Mouse (Mus musculus): Measurements from ENCODE around the gene Slc23a2.

The Slc23a2 gene

DNA sequence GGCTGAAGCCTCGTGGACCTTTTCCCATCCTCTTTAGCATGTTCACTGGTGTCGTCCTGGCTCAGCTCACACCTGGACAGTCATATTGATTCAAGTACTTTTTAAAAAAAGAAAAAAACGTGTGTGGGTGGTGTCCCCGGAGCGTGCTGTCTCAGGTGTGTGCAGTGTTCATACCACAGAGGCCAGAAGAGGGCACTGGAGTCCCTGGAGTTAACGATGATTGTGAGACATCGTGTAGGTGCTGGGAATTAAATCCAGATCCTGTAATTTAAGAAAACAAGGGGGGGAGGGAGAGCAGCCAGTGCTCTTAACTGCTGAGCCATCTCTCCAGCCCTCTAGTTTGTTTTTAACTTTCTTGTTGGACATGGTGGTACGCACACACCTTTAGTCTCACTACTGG lies 2.3 kb downstream of the Slc23a2 start:
- CTCF ChIA-PET, result interaction anchor here in 1 of 4 experiments (0.6 kb wide), 1 partner anchor 160 kb away, joined by 4 read pairs; no protein-coding TSS in a partner anchor
- POLR2A ChIA-PET, result interaction anchor here in 2 of 4 experiments (0.6 to 4.9 kb wide), 14 partner anchors 9 to 1067 kb away, joined by 3 to 29 read pairs (median 4); partner anchors contain the start of genes Cds2 (in 1 of the 2) and Pcna (in 1 of the 2)

GRCm38 (mm10) chr2:132140536-132140935 lies 4.4 kb downstream of the Slc23a2 start:
- POLR2A ChIA-PET, result interaction anchor here in 2 of 4 experiments (0.7 to 4.9 kb wide), 11 partner anchors 11 to 149 kb away, joined by 3 to 29 read pairs (median 4); no protein-coding TSS in a partner anchor
- CTCF ChIA-PET, result interaction anchor here in 3 of 4 experiments (0.6 to 1.4 kb wide), 6 partner anchors 10 to 320 kb away, joined by 3 to 5 read pairs (median 4); no protein-coding TSS in a partner anchor

DNA sequence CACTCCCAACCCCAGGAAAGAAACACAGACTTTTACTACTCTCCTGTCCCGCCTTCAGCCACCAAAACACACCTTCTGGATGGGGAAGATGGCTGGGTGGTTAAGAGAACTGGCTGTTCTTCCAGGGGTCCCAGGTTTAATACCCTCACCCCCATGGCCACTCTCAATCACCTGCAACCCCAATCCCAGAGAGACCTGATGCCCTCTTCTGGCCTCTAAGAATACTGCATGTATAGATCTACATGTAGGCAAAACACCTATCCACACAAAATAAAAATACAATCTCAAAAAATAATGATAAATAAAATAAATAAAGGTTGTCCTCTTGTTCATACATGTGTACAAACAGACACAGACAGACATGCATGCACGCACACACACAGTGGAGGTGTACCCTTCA lies 5.8 kb downstream of the Slc23a2 start:
- ChIA-PET POLR2A (interaction anchor here in 1 of 4 experiments (0.6 to 1.5 kb wide), 6 partner anchors 10 to 165 kb away, joined by 3 read pairs; no protein-coding TSS in a partner anchor), CTCF (interaction anchor here in 2 of 4 experiments (1.1 to 4.7 kb wide), 6 partner anchors 15 to 318 kb away, joined by 3 to 30 read pairs (median 4); no protein-coding TSS in a partner anchor)

DNA sequence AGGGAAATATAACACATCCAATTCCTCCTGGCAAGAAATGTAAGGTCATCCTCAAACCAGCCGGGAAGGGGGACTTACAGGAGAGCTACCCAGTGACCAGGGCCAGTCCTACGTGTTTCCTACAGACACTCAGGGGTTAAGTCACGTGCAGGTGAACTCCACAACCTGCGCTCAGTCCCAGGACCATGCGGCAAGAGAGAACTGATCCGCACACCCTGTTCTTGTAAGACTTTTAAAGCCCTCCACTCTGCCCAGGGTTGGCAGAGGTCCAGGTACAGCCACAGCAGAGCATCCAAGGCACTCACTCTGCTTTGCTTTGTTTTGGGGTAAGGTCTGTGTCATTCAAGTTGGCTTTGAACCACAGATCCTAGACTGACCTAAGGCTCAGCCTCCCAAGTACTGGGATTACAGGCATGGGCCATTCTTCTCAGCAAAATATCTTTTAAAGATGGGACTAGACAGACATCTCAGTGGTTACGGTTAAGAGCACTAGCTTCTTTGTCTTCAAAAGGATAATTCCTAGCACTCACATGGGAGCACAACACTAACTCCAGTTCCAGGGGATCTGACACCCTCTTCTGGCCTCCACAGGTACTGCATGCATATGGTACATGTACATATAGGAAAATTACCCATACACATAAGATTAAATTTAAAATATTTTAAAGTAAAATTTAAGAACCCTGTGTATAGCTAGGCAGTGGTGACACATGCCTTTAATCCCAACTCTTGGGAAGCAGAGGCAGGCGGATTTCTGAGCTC lies 8.9 kb downstream of the Slc23a2 start:
- CTCF ChIA-PET, result interaction anchor here (0.6 to 4.7 kb wide), 34 partner anchors 10 to 432 kb away, joined by 3 to 30 read pairs (median 4); no protein-coding TSS in a partner anchor
- POLR2A ChIA-PET, result interaction anchor here in 3 of 4 experiments (0.6 to 3.3 kb wide), 26 partner anchors 7 to 591 kb away, joined by 3 to 16 read pairs (median 4); partner anchors contain the start of gene Pcna (in 2 of the 3)

DNA sequence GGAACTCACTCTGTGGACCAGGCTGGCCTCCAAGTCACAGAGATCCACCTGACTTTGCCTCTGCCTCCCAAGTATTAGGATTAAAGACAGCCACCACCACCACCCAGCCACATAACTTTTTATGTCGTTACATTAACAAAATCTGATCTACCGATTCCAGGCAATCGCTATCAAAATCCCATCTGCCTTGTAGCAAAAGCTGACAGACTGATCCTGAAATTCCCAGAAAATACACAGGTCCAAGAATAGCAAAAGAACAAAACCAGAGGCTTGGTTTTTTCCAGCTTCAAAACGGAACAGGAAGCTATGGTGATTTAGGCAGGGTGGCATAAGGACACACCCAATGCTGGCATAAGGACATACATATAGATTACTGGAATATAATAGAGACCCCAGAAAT lies 10.2 kb downstream of the Slc23a2 start:
- POLR2A ChIA-PET, result interaction anchor here in 3 of 4 experiments (0.7 to 3.3 kb wide), 19 partner anchors 9 to 309 kb away, joined by 3 to 16 read pairs (median 4); partner anchors contain the start of genes Cds2 (in 1 of the 3) and Pcna (in 1 of the 3)
- CTCF ChIA-PET, result interaction anchor here in 3 of 4 experiments (0.6 to 4.7 kb wide), 7 partner anchors 24 to 356 kb away, joined by 3 to 30 read pairs (median 6); no protein-coding TSS in a partner anchor

DNA sequence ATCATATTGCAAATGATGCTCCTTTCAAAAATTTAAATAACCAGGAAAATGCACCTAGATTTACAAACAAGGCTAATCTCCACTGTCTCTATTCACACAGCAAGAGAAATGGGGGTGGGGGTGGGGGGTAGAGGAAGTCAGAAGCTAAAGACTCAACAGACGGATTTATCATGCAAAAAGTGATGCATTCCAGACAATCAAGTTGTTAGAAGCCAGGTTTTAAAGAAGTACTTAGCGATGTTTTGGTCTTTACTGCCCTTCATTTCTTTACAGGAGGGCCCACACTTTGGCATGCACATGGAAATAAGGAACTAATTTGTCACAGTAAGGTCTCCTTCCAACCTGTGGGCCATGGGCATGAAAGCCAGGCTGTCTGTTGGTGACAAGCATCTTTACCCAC lies 11.5 kb downstream of the Slc23a2 start:
- CTCF ChIA-PET, result interaction anchor here in 2 of 4 experiments (0.7 to 0.8 kb wide), 2 partner anchors 54 to 224 kb away, joined by 3 to 7 read pairs; partner anchors contain the start of genes Prn (in 1 of the 2) and Prnp (in 1 of the 2)
- POLR2A ChIA-PET, result interaction anchor here in 3 of 4 experiments (0.5 to 3.3 kb wide), 17 partner anchors 9 to 1886 kb away, joined by 3 to 16 read pairs (median 3); partner anchors contain the start of genes Pcna (in 1 of the 3), Prnp (in 1 of the 3) and Rassf2 (in 1 of the 3)

DNA sequence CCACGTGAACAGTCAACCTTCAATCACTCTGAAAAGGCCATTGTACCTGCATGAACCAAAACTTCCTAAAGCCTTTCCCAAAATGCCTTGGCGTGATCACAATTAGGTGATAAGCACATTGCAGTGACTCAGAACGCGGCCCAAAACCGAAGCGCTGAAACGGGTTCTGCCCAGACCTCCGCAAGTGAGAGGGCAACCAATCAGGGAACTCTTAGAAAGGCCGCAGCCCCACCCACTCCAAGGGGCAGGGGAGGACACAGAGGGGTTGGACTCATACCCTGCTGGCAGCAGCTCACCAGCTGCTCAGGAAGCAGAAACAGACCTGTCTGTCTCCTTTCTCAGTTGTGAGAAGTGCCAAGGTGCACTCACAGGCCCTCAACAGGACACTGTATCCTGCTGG lies 13.6 kb downstream of the Slc23a2 start:
- CTCF ChIA-PET, result interaction anchor here in 1 of 4 experiments (0.5 kb wide), 1 partner anchor 96 kb away, joined by 3 read pairs; no protein-coding TSS in a partner anchor
- POLR2A ChIA-PET, result interaction anchor here in 1 of 4 experiments (1.8 kb wide), 1 partner anchor 23 kb away, joined by 4 read pairs; no protein-coding TSS in a partner anchor

GRCm38 (mm10) chr2:132129980-132130379 lies 14.9 kb downstream of the Slc23a2 start:
- CTCF ChIA-PET, result interaction anchor here in 3 of 4 experiments (0.6 to 1.3 kb wide), 4 partner anchors 10 to 191 kb away, joined by 3 read pairs; no protein-coding TSS in a partner anchor
- POLR2A ChIA-PET, result interaction anchor here in 2 of 4 experiments (0.9 to 1.8 kb wide), 8 partner anchors 9 to 123 kb away, joined by 3 to 6 read pairs (median 4); partner anchors contain the start of genes Pcna (in 1 of the 2) and Slc23a2 (in 1 of the 2)

DNA sequence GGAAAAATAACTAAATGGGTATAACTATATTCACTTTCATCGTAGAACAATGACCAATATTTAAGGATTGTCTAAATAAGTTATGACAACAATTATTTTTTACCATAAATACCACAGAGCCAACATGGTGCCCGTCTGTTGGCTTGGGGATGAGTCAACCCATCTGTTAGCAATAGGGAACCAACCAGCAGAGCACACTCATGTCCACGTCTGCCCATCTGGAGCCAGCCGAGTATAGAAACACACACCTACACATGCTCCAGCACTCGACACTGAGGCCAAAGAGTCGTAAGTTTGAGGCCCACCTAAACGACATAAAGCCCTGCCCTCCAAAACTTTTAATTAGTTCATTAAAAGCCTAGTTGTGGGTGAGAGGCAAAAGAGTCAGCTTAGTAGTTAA lies 15.7 kb downstream of the Slc23a2 start:
- CTCF ChIA-PET, result interaction anchor here in 1 of 4 experiments (0.6 kb wide), 1 partner anchor 13 kb away, joined by 3 read pairs; no protein-coding TSS in a partner anchor
- POLR2A ChIA-PET, result interaction anchor here in 2 of 4 experiments (0.7 to 1.2 kb wide), 3 partner anchors 9 to 106 kb away, joined by 3 to 5 read pairs (median 4); no protein-coding TSS in a partner anchor

DNA sequence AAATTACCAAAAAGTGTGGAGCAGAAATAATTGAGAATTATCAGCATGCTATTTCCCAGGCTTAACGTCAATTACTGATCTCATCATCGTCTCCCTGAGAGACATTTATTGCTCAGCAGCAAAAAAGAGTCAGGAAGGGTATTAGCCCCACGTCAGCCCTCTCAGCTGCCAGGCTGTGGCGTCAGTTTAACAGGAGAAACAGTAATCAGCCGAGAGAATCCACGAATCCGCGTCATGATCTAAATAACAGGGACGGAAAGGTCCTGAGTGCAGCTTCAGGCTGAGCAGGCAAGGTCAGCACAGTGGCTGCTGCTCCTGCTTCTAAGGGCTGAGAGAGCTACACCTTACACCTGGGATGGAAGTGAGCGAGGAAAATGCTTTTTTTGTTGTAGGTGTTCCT lies 17.0 kb downstream of the Slc23a2 start:
- CTCF ChIA-PET, result interaction anchor here in 1 of 4 experiments (0.6 kb wide), 1 partner anchor 140 kb away, joined by 3 read pairs; no protein-coding TSS in a partner anchor
- POLR2A ChIA-PET, result interaction anchor here in 1 of 4 experiments (0.6 to 1.6 kb wide), 4 partner anchors 11 to 469 kb away, joined by 3 to 7 read pairs (median 4); no protein-coding TSS in a partner anchor

DNA sequence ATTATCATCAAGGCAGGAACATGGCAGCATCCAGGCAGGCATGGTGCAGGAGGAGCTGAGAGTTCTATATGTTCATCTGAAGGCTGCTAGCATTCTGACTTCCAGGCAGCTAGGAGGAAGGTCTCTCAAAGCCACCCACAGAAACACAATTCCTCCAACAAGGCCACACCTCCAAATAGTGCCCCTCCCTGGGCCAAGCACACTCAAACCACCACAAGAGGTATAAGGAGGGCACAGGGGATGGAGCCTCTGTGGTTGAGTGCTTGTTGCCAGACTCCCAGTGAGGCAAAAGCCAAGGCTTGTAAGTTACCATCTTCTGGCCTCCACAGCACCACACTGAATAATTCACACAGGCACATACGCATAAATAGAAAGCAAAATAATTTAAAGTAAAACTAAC lies 18.6 kb downstream of the Slc23a2 start:
- ChIA-PET POLR2A (interaction anchor here in 2 of 4 experiments (1.0 to 1.9 kb wide), 6 partner anchors 10 to 109 kb away, joined by 3 to 7 read pairs (median 4); no protein-coding TSS in a partner anchor), CTCF (interaction anchor here in 1 of 4 experiments (2.3 kb wide), 1 partner anchor 10 kb away, joined by 6 read pairs; no protein-coding TSS in a partner anchor)

GRCm38 (mm10) chr2:132123063-132123462 lies 21.8 kb downstream of the Slc23a2 start:
- ChIA-PET CTCF (interaction anchor here in 1 of 4 experiments (1.1 kb wide), 1 partner anchor 15 kb away, joined by 4 read pairs; no protein-coding TSS in a partner anchor), POLR2A (interaction anchor here in 1 of 4 experiments (1.1 to 1.5 kb wide), 3 partner anchors 10 to 39 kb away, joined by 3 to 5 read pairs (median 4); no protein-coding TSS in a partner anchor)

GRCm38 (mm10) chr2:132121050-132121449 lies 23.9 kb downstream of the Slc23a2 start:
- CTCF ChIA-PET, result interaction anchor here in 3 of 4 experiments (0.6 to 1.8 kb wide), 3 partner anchors 9 to 1529 kb away, joined by 4 read pairs; no protein-coding TSS in a partner anchor
- POLR2A ChIA-PET, result interaction anchor here in 2 of 4 experiments (0.6 to 1.2 kb wide), 3 partner anchors 11 to 91 kb away, joined by 3 to 5 read pairs (median 4); partner anchors contain the start of gene Rassf2 (in 1 of the 2)

- ChIA-PET CTCF (no interaction called here), POLR2A (interaction anchor here in 2 of 4 experiments (1.5 to 1.7 kb wide), 2 partner anchors 9 to 11 kb away, joined by 3 to 4 read pairs; no protein-coding TSS in a partner anchor)
These were observed 26.3 kb downstream of the Slc23a2 start for GRCm38 (mm10) chr2:132118646-132119045.

GRCm38 (mm10) chr2:132115936-132116335 lies 29.0 kb downstream of the Slc23a2 start:
- POLR2A ChIA-PET, result interaction anchor here in 2 of 4 experiments (0.6 to 1.9 kb wide), 7 partner anchors 8 to 1028 kb away, joined by 3 to 7 read pairs (median 4); no protein-coding TSS in a partner anchor
- CTCF ChIA-PET, result interaction anchor here in 3 of 4 experiments (0.6 to 5.6 kb wide), 6 partner anchors 14 to 743 kb away, joined by 3 to 25 read pairs (median 3); no protein-coding TSS in a partner anchor

DNA sequence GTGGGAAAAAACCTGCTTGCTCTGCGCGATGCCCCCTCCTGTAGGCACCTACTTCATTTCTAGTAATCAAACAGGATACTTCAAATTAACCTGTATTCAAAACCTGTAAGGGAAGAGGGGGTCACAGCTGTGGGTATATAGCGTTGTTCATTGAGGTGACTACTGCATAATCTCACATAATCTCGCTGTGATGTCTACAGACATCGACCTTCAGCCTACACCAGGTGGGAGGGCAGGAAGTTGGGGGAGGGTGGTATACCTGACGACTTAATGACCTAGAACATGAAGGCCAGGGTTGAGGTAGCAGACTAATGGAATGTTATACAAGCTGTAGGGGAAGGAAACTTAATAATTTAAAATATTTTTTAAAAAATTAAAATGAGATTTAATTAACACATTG lies 29.6 kb downstream of the Slc23a2 start:
- POLR2A ChIA-PET, result interaction anchor here in 2 of 4 experiments (0.6 to 1.9 kb wide), 6 partner anchors 9 to 504 kb away, joined by 3 to 7 read pairs (median 4); no protein-coding TSS in a partner anchor

More for the DNA sequence above, 29.6 kb downstream of the Slc23a2 start:
- CTCF ChIA-PET, result interaction anchor here in 1 of 4 experiments (1.0 to 5.6 kb wide), 5 partner anchors 57 to 294 kb away, joined by 3 to 25 read pairs (median 3); no protein-coding TSS in a partner anchor

All from embryonic stem cell, embryonic (primary cell).